Mouse (Mus musculus): ENCODE measurements at regions not wholly inside any gene's neighbourhood (a gene's known extent, or its start where the extent isn't known, plus 50 kb on each side); places are given as distances from the start of the nearest gene placed in this dataset.

- DNase-seq (ENCODE audit: low read depth): peak; percentile 91
- TF ChIP-seq POLR2A (IDR thresholded peaks at IDR 0.05; ENCODE audit: borderline replicate concordance, extremely low read depth, insufficient read depth, insufficient read length, poor library complexity, severe bottlenecking) (no peak), CTCF (IDR thresholded peaks at IDR 0.05; ENCODE audit: borderline replicate concordance, extremely low read depth, insufficient read depth, insufficient read length) (no peak)
Measured at GRCm38 (mm10) chr14:105733013-105733728, 163.4 kb downstream of the Spry2 start.

GRCm38 (mm10) chr14:105732221-105733012, 164.2 kb downstream of the Spry2 start:
- TF ChIP-seq POLR2A (IDR thresholded peaks at IDR 0.05; ENCODE audit: borderline replicate concordance, extremely low read depth, insufficient read depth, insufficient read length, poor library complexity, severe bottlenecking): no peak
- no peak for TF ChIP-seq CTCF (IDR thresholded peaks at IDR 0.05; ENCODE audit: borderline replicate concordance, extremely low read depth, insufficient read depth, insufficient read length)
- DNase-seq (ENCODE audit: low read depth): peak; percentile 94

GRCm38 (mm10) chr14:105730786-105731185, 165.8 kb downstream of the Spry2 start:
- TF ChIP-seq CTCF (IDR thresholded peaks at IDR 0.05; ENCODE audit: borderline replicate concordance, extremely low read depth, insufficient read depth, insufficient read length) (no peak), POLR2A (IDR thresholded peaks at IDR 0.05; ENCODE audit: borderline replicate concordance, extremely low read depth, insufficient read depth, insufficient read length, poor library complexity, severe bottlenecking) (no peak)
- peak; percentile 80 for DNase-seq (ENCODE audit: low read depth)

GRCm38 (mm10) chr14:105728841-105729240, 167.8 kb downstream of the Spry2 start:
- DNase-seq (ENCODE audit: low read depth): no peak
- no peak for TF ChIP-seq CTCF (IDR thresholded peaks at IDR 0.05; ENCODE audit: borderline replicate concordance, extremely low read depth, insufficient read depth, insufficient read length)
- TF ChIP-seq POLR2A (IDR thresholded peaks at IDR 0.05; ENCODE audit: borderline replicate concordance, extremely low read depth, insufficient read depth, insufficient read length, poor library complexity, severe bottlenecking): no peak

- no peak for TF ChIP-seq POLR2A (IDR thresholded peaks at IDR 0.05; ENCODE audit: borderline replicate concordance, extremely low read depth, insufficient read depth, insufficient read length, poor library complexity, severe bottlenecking)
- DNase-seq (ENCODE audit: low read depth): no peak
Measured at GRCm38 (mm10) chr14:105725741-105726140, 170.9 kb downstream of the Spry2 start.

- TF ChIP-seq CTCF (IDR thresholded peaks at IDR 0.05; ENCODE audit: borderline replicate concordance, extremely low read depth, insufficient read depth, insufficient read length) (no peak), POLR2A (IDR thresholded peaks at IDR 0.05; ENCODE audit: borderline replicate concordance, extremely low read depth, insufficient read depth, insufficient read length, poor library complexity, severe bottlenecking) (no peak)
- DNase-seq (ENCODE audit: low read depth): no peak
Measured at GRCm38 (mm10) chr14:105722923-105723322, 173.7 kb downstream of the Spry2 start.

GRCm38 (mm10) chr14:105721576-105721975, 175.0 kb downstream of the Spry2 start:
- no peak for DNase-seq (ENCODE audit: low read depth)
- TF ChIP-seq POLR2A (IDR thresholded peaks at IDR 0.05; ENCODE audit: borderline replicate concordance, extremely low read depth, insufficient read depth, insufficient read length, poor library complexity, severe bottlenecking) (no peak), CTCF (IDR thresholded peaks at IDR 0.05; ENCODE audit: borderline replicate concordance, extremely low read depth, insufficient read depth, insufficient read length) (no peak)

GRCm38 (mm10) chr14:105720816-105721510, 175.7 kb downstream of the Spry2 start:
- TF ChIP-seq POLR2A (IDR thresholded peaks at IDR 0.05; ENCODE audit: borderline replicate concordance, extremely low read depth, insufficient read depth, insufficient read length, poor library complexity, severe bottlenecking) (no peak), CTCF (IDR thresholded peaks at IDR 0.05; ENCODE audit: borderline replicate concordance, extremely low read depth, insufficient read depth, insufficient read length) (no peak)
- DNase-seq (ENCODE audit: low read depth): peak; percentile 76

- TF ChIP-seq POLR2A (IDR thresholded peaks at IDR 0.05; ENCODE audit: borderline replicate concordance, extremely low read depth, insufficient read depth, insufficient read length, poor library complexity, severe bottlenecking): no peak
- TF ChIP-seq CTCF (IDR thresholded peaks at IDR 0.05; ENCODE audit: borderline replicate concordance, extremely low read depth, insufficient read depth, insufficient read length): no peak
- peak; percentile 59 for DNase-seq (ENCODE audit: low read depth)
Measured at GRCm38 (mm10) chr14:105718676-105719441, 177.8 kb downstream of the Spry2 start.

- no peak for DNase-seq (ENCODE audit: low read depth)
- TF ChIP-seq CTCF (IDR thresholded peaks at IDR 0.05; ENCODE audit: borderline replicate concordance, extremely low read depth, insufficient read depth, insufficient read length) (no peak), POLR2A (IDR thresholded peaks at IDR 0.05; ENCODE audit: borderline replicate concordance, extremely low read depth, insufficient read depth, insufficient read length, poor library complexity, severe bottlenecking) (no peak)
Measured at GRCm38 (mm10) chr14:105717821-105718220, 178.8 kb downstream of the Spry2 start.

GRCm38 (mm10) chr14:105708691-105709090, 187.9 kb downstream of the Spry2 start:
- TF ChIP-seq POLR2A (IDR thresholded peaks at IDR 0.05; ENCODE audit: borderline replicate concordance, extremely low read depth, insufficient read depth, insufficient read length, poor library complexity, severe bottlenecking) (no peak), CTCF (IDR thresholded peaks at IDR 0.05; ENCODE audit: borderline replicate concordance, extremely low read depth, insufficient read depth, insufficient read length) (no peak)
- no peak for DNase-seq (ENCODE audit: low read depth)

Measured in brain, embryonic 14.5 days (tissue).